Mouse (Mus musculus) megakaryocyte-erythroid progenitor cell, adult 5-6 weeks (primary cell): ENCODE measurements around the gene Mycbp2. TPM values are rescaled to one million over a fixed set of nuclear protein-coding genes. Genes with fewer than 3 reads are reported as not detected.

Source experiments
- ATAC-seq: replicated peaks from 2 replicates; pipeline ENCODE4 v1.8.0; 2016; ENCODE audit warnings: mild to moderate bottlenecking, inconsistent platforms; ENCODE audit not compliant: severe bottlenecking, poor library complexity, low FRiP score, low TSS enrichment
- total RNA-seq, 2 experiments: library from RNA; stranded (forward) in 1 of 2; stranded (reverse) in 1 of 2; fragments of 200-1000, 215-1000 nt in 1 of 2; fragments of >200 nt in 1 of 2; fragmentation: Nextera tagmentation in 1 of 2; gene quantifications; 2 replicates each; pipeline ENCODE4 v1.2.3; 2014 to 2017

The Mycbp2 gene
- total RNA-seq, 2 experiments from 2014 or later = 37.9 to 44.5 TPM

DNA sequence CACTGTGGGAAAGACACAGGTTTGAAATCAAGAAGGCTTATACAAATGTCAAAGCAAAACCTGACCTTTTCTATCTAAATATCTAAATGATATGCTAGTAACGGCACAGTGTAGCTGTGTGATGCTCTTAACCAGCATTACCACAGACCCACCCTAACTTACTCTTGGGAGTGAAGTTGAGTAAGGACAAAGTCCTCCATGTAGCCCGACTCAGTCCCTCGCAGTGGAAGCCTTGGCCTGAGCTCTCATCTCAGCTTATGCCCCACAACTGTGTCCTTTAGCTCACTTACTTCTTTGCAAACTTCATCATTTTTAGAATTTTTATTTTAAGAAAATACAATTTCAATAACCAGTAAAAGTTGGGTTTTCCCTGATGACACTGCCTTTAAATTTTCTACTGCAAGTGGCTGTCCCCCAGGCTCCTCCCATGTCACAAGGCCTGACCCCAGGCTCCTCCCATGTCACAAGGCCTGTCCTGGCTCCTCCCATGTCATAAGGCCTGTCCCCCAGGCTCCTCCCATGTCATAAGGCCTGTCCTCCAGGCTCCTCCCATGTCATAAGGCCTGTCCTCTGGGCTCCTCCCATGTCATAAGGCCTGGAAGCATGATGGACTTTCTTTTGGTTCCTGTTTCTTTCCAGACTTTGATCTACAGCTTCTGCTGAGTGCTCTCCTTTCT is 231.5 kb downstream of the Mycbp2 start:
- peak; percentile 88 for ATAC-seq

DNA sequence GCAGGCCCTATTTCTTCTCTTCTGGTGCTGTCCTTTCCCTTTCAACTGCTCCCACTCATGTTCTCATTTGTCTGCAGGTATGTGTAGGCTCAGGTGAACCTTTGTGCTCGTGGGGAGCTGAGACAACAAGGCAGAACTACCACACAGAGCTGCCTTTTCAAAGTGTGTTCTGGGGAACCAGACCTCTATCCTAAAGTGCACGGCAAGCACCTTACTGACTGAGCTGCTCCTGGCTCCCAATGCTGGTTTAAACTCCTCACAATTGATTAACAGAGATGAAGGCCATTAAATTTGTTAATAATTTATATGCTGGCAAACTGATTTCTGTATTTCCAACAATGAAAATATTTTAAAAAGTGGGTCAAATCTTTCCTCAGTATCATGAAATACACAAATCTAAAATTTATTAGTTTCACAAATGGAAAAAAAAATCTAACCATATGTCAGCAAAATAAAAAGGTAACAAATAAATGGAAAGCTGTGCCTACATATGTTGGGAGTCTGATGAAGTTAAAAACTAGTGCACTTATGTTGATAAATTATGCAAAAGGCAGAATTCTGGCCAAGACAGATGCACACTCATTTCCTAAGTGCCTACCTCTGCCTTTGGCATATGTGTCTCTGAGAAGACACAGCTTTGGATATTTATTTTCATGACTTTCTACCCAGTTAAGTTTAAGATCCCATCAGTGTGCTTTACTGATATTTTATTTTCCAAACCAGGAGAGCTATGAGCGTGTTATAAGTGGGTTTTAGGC is 233.8 kb downstream of the Mycbp2 start:
- no peak for ATAC-seq

DNA sequence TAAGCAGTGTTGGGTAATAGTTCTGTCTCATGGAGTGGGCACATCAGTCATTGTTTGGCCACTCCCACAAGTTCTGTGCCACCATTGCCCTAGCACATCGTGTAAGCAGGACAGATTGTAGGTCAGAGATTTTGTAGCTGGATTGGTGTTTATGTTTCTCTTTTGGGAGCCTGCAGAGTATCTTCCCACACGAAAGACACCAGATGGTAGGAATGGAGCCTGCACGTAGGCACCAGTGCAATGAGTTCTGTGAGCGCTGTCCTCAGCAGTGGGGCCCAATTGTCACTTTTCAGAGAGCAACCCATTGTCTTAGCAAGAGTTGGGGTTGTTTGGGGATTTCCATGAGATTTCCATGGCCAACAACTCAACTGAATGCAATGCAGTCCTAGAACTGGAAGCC is 236.6 kb downstream of the Mycbp2 start:
- no peak for ATAC-seq

DNA sequence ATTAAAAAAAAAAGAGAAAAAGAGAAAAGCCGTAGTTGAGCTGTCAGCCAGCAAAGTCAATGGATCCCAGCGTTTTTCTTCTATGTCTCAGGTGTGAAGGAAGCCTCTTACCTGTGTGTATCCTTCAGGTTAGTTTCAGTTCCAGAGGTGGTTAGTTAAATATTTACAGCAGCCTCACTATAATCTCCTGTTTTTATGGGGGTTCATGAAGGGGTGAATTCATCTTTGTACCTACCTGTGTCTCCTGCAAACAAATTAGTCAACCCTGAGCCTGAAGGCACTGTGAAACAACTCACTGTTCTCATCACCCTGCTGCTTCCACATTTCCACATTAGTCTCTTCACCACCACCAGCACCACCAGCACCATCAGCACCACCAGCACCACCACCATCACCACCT is 240.3 kb downstream of the Mycbp2 start:
- no peak for ATAC-seq

DNA sequence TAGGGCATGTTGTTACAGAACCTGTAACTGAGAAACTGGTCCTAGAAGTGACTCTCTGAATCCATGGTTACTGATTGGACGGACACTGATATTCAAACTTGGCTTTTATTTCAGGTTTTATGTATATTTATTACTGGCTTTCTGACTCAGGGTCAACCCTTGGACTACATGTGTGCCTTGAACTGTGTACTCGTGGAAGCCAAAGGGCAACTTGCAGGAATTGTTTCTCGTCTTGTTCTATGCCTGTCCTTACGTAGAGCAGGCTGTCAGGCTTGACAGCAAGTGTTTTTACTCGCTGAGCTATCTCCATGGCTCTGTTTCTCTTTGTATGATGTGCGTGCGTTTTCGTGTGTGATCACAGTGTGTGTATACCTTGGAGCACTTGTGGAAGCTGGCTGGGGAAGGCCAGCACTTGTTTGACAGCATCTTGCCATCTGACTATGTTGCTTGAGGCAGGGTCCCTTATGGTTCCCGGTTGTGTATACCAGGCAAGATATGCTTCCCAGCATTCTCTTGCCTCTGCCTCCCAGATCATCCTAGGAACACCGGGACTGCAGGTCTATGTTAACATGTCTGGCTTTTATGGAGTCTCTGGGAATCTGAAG is 243.8 kb downstream of the Mycbp2 start:
- ATAC-seq = no peak

DNA sequence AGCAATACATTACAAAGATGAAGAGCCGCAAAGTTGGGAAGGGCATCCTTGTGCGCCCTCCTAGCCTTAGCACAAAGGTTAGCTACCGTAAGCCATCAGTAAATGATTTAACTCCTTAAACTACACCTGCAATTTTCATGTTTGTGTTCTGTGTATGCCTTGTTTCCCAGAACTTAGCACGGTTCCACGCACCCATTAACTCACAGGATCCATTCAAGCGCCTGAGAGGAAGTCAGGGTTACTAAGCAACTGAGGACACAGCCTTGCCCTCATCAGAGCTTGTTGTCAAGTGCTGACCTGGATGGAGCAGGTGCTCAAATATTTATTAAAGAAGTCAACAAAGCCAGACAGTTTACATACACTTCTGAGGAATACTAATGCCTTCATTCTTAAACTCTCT is 244.4 kb downstream of the Mycbp2 start:
- no peak for ATAC-seq

DNA sequence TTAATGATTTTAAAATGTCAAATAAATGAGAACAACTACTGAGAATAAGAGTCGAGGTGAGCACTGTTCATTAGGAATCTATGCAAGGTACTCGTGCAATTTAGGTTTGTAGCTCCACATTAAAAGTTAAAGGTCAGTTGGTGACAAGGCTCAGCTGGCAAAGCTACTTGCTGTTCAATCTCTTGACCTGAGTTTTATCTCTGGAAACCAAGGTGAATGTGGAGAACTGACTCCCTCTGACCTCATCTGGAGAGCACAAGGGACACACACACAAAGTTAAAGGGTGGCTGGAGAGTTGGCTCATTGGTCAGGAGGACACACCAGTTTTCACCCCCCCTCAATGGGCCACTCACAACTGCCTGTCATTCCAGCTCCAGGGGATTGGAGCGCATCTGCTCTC is 245.4 kb downstream of the Mycbp2 start:
- no peak for ATAC-seq

GRCm38 (mm10) chr14:103100296-103100695 is 246.3 kb downstream of the Mycbp2 start:
- no peak for ATAC-seq

DNA sequence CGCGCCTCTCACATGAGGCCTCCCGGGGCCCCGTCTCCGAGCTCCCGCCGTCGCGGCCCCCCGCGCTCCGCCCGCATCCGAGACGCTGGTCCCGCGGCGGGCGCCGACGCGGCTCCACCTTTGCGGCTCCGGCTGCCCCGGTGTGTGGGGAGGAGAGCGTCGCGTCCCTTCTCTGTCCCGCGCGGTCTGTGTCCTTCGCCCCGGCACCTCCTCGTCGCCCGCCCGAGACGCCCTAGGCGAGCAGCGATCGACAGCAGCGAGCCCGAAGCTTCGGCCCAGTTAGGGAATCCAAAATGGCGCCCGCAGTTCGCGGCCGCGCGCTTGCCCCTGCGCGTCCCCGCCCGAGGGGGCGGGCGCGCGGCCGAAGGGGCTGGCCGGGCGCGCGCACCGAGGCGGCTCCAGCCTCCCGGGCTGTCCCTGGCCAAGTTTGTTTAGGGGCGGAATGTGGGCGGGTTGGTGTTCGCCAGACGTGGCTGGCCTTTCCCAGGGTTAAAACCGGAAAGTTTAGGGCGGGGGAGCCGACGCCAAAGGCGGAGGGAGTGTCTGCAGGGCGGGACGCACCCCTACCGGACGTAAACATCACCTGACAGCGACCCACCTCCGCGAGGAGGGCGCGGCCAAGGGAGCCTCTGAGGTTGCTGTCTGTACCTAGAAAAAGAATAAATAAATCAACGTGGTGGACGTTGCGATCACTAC is 247.2 kb downstream of the Mycbp2 start, which contains the start of gene Fbxl3:
Fbxl3 (minus strand) TSS at position 329 of the 696 bp plus-strand sequence.
- ATAC-seq = peak; percentile 95

- peak; percentile 64 for ATAC-seq
Observed at GRCm38 (mm10) chr14:103098587-103099235, 247.9 kb downstream of the Mycbp2 start.

DNA sequence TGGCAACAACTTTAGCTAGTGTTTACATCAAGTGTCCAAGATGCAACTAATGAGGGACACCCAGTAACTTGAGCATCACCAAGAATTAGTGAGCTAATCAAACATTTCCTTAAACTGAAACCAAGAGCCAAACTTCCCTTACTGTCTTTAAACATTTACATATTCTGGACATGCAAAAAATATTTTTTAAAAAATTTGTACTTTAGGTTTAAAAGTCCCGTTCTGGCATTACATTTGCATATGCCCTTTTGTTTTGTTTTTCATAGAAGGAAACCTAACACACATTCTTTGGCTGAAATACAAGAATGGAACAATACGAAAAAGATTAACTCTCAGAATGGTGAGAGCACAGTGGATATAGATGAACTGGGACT is 248.4 kb downstream of the Mycbp2 start:
- ATAC-seq = no peak

- ATAC-seq = no peak
Observed at GRCm38 (mm10) chr14:103096621-103097020, 250.0 kb downstream of the Mycbp2 start.

DNA sequence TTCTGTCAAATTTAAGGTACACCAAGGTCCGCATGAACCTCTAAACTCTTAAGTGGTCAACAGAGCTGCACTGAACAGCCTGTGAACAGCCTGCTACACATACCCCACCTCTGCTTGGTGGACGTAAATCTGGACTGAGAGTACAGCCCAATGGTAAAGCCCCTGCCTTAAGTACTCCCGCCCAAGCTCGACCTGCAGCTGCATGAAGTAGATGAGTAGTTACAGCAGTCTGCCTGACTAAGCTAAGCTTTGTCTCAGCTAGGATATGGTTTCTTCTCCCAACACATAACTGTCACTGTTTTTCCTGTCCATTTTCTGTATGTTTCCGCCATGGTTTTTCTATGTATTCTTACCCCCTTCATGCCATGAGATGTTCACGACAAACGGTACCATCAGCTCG is 250.8 kb downstream of the Mycbp2 start:
- ATAC-seq = no peak

DNA sequence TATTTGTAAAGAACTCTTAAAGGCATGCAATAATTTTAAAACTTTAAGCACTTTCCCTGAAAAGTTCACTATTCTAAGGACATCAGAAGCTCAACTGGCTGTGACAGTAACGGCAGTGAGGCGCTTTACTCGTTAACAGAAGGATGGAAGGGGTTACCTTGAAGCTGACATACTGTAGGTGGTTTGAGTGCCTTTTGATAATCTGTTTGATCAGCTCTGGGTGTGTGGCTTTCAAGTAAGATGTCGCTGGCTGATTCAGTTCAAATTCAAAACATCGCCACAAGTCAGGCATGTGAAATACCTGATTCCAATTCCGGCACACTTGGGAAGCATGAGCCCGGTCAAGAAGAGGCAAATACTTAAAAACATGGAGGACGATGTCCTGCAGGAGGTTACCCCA is 251.6 kb downstream of the Mycbp2 start:
- no peak for ATAC-seq

- ATAC-seq = no peak; the same call in 1 of the 2 replicates
Observed at GRCm38 (mm10) chr14:103093670-103094069, 252.9 kb downstream of the Mycbp2 start.

GRCm38 (mm10) chr14:103093236-103093635 is 253.4 kb downstream of the Mycbp2 start:
- no peak for ATAC-seq

GRCm38 (mm10) chr14:103088624-103089023 is 258.0 kb downstream of the Mycbp2 start:
- ATAC-seq = peak; percentile 38; the same call in 1 of the 2 replicates

DNA sequence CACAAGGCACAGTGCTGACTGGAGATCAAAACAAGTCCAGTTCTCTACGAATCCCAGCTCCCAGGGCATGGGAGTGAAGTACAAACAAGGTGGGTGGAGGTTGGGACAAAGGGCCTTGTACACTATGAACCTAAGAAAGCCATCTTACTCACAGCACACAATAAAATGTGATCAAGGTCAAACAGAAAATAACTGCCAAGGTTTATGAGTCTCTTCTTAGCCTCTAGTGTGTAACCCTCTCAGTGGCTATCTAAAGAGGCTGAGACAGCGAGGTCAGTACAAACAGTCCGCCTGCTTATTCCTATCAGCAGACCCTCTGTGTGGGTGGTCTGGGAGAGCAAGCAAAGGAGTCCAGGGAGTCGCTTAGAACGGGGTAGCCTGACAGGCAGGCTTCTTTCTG is 258.8 kb downstream of the Mycbp2 start:
- ATAC-seq = no peak

GRCm38 (mm10) chr14:103086671-103087324 is 259.8 kb downstream of the Mycbp2 start:
- ATAC-seq = peak; percentile 76
